Mouse (Mus musculus) kidney, adult 11 months (tissue): ENCODE results near the gene F13a1.

Experiments
- DNase-seq: peaks from one replicate; pipeline ENCODE4 v3.0.0; 2022

The F13a1 gene

DNA sequence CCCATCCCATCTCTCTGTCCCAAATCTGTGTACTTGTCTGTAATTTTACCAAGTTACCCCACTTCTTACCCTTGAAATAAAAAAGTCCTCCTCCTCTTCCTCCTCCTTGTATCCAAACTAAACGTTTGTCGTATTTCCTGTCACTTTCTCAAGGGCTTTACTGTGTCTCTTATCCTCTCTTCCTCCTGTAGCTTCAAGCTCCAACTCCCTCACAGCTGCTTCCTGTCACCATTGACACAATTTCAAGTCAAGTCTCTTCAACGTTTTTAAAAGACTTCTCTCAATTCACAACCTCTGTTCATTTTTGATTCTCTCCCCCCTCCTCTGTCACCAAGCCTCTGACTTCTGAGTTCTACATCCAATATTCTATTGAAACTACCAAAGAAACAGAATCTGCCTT lies at the start of gene F13a1:
Gene F13a1 (minus strand): TSS at position 119 of the 400 bp plus-strand sequence.
- no peak for DNase-seq

DNA sequence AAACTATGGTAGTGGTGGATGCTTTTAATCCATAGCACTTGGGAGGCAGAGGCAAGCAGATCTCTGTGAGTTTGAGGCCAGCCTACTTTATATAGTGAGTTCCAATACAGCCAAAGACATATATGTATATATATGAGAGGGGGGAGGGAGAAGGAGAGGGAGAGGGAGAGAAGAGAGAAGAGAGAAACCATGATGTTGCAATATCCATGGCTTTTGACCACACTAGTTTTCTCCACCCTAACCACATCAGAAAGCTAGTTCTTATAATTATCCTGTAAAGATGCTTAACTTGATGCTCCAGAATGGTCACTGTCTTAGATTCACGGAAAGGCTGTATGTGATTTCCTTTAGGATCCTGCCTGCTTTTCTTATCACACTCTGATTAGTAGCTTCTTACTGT lies 41.6 kb upstream of the F13a1 start:
- DNase-seq: no peak

DNA sequence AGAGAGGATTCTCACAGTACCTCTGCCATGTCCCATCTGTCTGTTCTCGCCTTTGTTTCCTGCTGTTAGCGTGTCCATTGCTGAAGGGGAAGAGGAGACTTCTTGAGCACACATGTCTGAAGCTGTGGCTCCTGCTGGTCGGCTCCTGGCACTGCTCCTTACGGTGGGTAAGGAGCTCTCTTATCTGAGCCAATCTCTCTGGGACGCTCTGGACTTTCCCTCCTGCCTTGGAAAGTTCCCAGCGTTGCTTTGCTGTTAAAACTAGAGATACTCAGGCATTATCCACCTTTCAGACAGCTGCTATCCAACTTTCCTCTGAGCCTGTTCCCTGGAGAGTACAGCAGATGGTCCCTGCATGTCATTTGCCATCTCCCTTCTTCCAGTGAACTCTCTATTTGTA lies 39.1 kb upstream of the F13a1 start:
- no peak for DNase-seq

DNA sequence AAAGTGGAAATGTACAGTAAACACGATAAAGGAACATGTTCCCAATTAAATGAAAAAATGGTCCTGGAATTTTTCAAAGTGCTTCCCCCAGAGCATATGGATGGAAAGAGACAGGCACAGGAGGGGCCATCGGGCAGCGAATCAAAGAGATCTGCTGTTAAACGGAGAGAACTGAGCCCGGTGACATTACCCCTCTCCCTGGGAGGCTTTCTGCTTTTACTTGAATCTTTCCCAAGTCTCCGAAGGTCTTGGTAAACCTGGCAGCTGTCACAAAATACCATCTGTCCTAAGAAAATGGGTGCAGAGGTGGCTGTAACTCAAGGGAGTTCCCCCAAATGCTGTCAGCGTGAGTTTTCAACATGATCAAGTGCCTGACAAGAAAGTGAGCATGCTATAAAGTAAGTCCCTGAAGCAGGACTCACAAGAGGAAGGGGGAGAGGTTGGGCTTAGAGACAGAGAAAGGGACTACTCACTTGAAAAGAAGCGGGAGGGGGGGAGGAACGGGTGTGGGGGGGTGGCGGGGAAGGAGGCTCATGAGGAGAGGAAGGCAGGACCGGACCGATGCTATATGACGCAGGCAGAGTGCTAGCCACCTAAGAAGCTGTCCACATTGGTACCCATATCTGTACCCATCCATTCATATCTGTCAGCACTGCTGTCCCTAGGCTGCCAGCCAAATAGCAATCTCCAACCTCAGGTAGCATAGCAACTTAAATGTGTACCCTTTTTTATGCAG lies 31.6 kb upstream of the F13a1 start:
- no peak for DNase-seq

DNA sequence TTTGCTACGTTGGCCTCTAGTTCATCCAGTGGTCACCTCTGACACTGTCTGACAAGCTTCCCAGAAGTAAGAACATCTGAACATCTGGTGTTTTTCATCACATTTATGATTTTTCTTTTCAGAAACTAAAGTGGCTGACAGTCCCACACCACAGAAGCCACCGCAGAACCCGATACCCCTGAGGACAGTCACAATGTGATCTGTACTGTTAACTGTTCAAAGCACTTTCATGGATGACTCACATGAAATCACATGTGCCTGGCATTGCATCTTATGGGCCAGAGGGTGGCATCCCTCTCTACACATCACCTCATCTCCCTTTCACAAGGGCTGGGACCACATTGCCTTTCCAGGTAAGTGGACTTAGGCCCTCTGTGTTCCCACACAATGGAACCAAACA lies 21.3 kb upstream of the F13a1 start:
- no peak for DNase-seq

DNA sequence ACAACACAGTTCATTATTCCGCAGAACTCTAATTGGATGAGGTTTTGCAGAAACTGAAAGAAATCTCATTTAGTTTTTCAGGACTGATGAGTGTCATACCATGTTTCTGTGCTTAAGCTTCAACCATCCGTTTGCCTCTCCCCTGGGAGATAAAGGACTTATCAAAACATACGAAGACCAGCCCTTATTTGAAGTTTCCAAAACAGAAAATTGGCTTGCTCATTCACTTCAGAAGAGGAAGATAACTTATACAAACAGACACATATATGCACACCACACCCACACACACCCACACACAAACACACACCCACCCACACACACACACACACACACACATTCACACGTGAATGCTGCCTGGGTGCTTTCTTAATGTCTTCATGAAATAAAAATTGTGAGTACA lies 20.8 kb upstream of the F13a1 start:
- no peak for DNase-seq

DNA sequence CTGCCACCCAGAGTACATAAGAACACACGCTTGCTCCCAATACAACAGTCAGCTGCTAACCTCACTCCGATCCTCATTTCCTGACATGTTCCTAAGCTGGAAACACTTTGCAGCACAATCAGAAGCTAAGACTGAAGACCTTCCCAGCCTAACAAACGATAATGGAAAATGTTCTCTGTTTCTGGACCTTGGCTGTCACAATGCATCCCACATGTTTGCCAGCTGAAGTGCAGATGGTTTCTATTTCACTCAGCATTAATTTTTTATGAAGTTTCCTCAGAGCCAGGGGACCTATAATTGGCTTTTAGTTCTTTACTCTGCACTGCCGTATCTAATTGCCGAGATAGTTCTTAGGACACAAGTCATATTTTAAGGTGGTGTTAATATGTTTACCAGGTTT lies 10.8 kb upstream of the F13a1 start:
- DNase-seq: no peak

DNA sequence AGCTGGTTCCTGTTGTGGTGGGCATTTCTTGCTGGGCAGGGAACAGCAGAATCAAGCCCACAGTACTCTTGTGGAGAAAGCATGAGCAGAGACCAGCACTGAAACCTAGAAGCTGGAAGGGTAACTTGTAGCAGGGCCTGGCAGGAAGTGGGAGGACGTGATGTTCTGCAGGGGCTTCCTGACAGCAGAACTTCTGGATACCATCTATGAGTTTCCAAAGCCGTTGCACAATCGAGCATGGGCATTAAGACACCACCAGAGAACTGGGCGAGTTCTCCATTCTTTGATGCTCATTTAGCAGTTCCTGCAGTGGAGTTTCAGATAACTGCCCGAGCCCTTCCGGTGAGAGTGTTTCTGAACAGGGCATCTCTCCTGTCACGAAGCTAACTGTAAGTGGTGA lies 6.6 kb upstream of the F13a1 start:
- no peak for DNase-seq

DNA sequence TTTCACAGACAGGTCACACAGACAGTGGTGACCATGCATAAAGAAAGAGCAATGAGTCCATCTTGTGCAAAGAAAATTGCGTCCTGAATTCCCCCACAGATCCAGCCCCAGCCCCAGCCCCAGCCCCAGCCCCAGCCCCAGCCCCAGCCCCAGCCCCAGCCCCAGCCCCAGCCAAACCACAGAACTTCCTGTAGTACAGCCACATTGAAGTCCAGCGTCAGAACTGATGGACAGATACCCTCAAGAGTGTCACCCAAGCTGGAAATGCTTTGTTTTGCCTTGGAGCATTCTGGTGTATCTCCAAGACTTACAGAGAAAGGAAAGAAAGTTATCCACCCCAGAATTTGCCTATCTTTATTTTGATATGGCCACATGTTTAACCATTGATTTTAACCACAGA lies 413 bp downstream of the F13a1 start:
- no peak for DNase-seq

DNA sequence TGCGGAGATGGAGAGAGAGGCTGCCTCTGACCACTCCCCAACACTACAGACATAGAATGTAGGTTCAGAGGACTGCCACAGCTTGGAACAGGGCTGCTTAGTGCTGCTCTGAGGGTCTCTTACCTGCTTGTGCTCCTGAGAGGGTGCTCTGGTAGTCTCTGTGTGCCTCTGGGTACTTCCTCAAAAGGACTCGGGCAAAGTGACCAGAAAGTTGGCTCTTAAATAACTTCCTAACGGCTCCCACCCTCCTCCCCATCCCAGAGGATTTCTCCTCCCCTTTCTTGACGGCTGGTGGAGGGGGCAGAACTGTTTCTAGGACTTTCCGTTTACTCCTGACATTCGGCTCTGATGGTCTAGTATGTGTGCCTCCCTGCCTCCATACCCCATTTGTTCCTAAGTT lies 1.0 kb downstream of the F13a1 start:
- DNase-seq: no peak

DNA sequence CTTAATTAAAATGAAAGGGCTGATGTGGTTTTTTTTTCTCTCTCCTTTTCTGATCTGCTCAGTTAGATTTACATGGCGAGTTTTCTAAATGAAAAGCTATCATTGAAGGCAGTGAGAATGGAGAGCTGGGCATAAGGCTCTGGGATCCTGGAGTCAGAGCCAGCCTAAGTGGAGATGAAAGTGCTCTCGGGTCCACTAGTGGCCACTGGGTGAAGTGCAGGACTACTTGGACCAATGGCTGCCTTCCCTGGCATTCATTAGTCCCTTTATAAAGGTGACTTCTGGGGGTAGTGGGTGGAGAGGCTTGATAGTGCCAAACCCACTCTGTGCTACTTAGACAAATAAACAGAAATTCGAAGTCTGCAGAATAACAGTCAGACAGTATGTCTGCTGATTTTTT lies 5.0 kb downstream of the F13a1 start:
- DNase-seq: no peak

DNA sequence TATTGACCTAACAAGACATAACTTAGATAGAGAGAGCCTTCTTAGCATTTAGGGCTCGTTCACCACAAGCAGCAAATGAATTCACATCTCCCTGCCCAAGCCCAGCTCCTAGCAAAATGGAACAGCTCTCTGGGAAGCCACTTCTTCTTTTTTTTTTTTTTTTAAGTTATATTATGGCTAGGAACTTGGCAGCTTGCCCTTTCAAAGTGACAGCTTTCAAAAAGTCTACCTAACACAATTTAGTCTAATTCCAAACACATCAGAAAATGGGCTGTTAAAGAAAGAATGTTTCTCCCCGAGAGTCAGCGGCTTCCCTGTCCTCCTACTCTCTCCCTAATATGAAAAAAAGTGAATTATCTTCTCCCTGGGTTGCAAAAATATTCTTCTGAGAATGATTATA lies 15.3 kb downstream of the F13a1 start:
- DNase-seq: no peak

DNA sequence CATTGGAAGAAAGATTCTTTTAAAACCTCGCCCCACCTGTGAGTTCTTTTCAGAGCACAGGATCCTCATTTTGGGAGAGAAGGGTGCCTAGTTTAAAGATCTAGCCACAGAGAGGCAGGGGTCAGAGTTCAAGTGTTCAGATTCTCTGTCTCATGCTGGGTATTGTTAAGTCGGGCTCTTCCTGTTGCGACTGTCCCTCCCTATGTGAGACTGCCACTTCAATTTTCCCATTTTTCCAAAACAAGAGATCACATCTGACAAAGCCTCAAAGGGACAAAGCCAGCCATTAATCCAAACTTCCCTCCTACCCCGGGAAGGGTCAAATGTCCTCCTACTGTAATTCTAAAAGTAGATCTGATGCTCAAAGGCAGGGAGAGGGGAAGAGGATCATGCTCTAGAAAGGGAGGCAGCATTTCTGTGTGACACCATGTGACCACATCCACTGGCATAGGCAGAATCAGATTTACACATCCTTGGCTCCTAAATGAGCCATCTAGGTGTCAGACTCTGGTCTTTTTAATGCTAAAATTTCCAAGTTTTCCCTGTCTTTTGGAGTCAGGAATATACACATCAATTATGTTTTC lies 24.0 kb downstream of the F13a1 start:
- no peak for DNase-seq

DNA sequence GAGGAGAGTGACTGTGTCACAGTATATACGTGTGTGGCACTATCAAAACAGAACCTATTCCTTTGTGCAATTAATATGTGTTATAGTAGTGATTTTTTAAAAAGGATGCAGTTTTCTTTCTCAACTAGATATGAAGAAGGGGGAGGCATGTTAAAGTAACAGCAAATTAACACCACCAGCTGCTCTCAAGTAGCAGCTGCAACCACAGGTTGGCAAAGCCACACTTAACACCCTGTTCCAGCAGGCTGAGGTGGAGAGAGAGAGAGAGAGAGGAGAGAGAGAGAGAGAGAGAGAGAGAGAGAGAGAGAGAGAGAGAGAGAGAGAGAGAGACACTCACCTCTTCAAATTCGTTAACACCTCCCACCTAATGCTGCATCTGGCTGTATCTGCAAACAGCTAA lies 28.5 kb downstream of the F13a1 start:
- no peak for DNase-seq

DNA sequence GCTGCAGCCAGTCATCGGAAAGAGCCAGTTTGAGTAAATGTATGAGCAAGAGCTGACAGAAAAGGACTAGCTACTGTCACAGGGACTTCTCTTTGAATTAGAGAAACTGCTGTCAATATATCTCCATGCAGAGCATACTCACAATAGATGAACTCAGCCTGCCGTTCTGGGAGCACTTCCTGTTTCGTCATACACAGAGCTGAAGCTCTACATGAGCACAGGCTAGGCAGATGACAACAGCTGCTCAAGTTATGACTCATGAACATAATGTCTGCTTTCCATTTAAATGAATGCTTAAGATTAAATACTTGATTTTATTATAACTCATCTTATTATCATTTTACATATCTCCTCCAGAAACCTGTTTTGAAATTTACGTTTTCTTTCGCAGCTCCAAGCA lies 39.3 kb downstream of the F13a1 start:
- DNase-seq: no peak

DNA sequence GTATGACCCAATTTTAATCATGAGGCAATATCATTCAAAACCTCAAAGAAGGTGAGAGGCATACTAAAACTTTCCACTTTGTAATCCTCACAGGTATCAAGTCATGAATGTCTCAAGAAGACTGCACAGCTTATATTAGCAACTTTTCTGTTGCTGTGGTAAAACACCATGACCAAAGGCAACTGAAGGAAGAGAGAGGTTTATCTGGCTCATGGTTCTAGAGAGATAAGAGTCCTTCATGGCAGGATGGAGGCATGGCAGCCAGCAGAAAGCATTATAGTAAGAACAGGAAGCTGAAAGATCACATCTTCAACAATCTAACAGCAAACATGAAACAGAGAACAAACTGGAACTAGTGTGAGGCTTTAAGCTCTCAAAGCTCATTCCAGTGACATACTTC lies 43.8 kb downstream of the F13a1 start:
- no peak for DNase-seq

DNA sequence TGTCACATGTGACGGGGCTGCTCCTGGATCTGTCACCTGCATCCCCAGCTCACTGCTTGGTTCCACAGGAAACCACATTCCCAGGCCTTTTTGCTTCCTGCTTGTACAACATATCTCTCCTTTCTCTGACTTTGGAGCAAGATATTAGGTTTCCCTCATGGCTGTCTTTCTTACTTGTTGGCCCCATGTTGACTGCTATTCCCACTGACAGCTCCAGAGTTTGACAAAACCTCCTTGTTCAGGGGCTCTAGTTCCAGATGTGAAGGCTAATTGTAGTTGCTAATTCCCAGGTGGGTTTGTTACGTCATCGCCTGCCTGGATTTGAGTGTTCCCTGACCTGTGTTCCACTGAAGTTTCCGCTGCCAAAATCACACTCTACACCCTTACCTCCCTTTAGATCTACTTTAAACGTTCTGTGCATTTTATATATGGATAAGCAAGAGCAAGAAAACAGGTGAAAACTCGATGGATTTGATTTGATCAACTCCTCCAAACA lies 50.8 kb downstream of the F13a1 start:
- DNase-seq: no peak

DNA sequence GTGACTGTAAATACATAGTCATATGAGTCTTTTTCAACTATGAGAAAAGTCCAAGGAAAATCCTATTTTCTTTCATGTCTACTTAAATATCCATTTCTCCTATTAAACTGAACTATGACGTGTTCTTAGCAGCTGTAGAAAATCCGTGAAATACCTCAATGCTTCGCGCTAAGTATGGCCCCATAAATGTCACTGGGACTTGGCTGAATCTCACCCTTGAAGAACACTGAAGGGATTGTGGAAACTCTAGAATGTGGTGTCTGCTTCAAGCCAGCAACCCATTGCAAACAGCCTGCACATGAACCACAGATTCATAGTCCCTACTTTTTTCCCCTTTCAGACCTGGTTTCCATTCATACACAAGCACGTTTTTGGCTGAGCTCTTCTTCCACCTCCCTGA lies 56.5 kb downstream of the F13a1 start:
- no peak for DNase-seq

DNA sequence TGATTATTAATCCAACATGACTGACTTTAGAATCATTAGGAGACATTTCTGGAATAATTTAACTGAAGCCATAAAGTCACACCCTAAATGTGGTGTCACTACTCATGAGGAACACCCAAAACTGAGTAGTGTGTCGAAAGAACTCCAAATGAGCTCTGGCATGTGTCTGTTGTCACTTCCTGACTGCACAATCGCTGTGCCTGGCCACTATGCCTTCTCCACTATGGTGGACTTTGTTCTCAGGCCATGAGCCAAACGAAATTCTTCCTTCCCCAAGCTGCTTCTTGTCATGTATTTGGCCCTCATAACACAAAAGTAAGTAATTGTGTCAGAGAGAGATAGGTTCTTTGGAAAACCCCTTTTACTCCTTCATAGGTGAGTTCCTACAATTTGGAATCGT lies 61.7 kb downstream of the F13a1 start:
- DNase-seq: peak; percentile 8

DNA sequence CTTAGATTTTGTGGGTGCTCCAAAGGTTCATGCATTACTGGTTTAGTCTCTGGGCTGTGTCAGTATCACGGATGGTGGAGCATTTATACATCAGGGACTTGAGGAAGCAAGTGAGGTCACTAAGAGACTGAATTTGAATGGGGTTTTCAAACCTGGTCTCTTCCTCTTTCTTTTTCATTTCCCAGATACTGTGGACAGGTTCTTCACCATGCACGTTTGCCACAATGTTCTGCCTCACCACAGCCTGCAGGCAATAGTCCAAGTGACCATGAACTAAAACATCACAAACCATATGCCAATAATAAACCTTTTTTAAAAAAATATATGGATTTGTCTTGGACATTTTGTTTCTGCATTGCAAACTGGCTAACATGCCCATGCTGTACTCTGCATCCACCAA lies 77.0 kb downstream of the F13a1 start:
- DNase-seq: no peak

DNA sequence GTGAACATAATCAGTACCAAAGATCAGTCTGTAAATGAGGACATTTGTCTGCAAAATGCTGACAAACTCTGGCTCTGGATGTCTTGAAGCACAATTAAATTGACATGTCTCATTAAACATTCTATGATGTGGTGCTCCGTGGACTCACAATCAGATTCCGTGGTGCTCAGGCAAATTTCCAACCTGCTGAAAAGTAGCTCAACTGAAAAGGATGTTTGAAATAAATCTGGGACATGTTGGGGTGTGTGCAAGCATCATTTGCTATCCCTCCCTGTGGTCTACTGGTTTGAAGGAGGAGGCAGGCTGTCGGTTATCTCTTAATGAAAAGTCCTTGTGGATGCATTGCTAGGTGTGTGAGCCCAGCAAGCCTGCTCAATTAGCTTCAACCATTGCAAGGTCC lies 77.8 kb downstream of the F13a1 start:
- DNase-seq: no peak

DNA sequence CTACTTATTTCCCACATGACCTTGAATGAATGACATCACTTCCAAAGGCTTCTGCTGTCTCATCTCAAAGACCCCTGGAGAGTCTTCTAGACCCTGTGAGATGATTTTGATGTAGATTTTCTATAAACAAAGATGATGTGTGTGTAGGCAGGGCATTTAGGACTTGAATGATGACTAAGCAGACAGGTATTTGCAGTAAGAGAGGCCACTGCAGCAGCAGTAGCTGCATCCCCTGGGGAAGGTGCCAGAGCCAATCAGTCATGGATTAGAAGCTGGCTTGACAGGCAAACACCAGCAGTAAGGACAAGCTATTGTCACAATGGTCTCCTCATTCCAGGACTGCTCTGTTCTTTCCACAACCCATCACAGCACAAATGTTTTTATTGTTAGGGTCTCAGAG lies 87.1 kb downstream of the F13a1 start:
- DNase-seq: no peak

DNA sequence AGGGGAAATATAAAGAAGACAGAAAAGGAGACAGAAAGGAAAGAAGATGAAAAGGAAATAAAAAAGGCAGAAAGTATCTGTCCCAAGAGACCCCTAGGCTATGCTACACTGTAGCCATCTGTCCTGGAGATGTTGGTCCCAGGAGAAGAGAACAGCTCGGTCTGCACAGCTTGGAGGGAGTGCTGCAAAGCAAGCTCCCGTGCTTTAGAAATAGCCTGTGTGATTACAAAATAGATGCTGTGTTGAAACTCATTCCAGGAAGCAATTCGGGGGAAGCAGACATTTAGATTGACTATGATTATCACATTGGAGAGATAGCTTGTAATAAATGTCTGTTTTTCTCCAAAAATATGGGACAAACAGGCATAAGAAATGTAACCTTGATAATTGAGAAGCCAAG lies 91.0 kb downstream of the F13a1 start:
- DNase-seq: no peak

DNA sequence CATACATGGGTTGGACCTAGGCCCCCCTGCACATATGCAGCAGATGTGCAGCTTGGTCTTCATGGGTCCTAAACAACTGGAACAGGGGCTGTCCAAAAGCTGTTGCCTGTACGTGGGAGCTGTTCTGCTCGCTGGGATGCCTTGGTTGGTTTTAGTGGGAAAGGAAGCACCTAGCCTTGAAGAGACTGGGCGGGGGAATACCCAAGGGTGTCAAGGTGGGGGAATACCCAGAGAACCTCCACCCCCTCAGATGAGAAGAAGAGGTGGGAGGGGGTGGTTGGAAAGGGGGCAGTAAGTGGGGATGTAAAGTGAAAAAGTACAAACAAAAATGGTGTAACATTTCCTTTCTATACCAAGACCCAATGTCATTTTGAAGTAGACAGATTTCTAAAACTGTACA lies 95.1 kb downstream of the F13a1 start:
- DNase-seq: no peak

DNA sequence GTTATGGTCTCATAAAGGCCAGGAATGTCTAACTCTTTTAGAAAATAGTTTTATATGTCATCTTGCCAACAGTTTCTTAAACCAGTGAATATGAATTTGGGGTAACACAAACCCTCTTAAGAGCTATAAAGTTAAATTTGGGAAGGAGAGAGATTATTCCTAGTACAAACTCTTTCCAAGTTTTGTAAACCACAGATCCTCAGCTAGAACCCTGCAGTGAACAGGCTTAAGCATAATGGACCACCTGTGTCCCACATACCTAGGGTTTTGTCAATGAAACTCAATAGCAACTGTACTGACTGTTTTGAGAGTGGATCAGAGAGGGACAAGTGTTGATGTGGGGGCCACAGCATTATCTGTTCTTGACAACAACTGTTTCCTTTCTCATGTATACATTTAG lies 96.4 kb downstream of the F13a1 start:
- no peak for DNase-seq
